Mouse (Mus musculus): ENCODE results near the gene Disp2. TPM values are rescaled to one million over a fixed set of nuclear protein-coding genes. Genes with fewer than 3 reads are reported as not detected.
A peak's percentile ranks its signal among the peaks of the same experiment; 100 is the strongest.

Gene Disp2
- polyA plus RNA-seq, 1 experiment from 2014 or later, result 0.19 TPM

GRCm38 (mm10) chr2:118754143-118754542 lies 25.4 kb upstream of the Disp2 start:
- no peak overlapping the region for H3K9ac ChIP-seq (ENCODE audit: low read depth, low read length)
- no peak overlapping the region for H3K4me2 ChIP-seq (ENCODE audit: low read depth, low read length)
- no peaks in the 10 kb centered on the region; the same call in 1 of the 2 replicates for H3K27me3 ChIP-seq (ENCODE audit: control insufficient read depth, insufficient read depth, low read depth, low read length)
- no peak for ATAC-seq (ENCODE audit: low read depth)
- no peaks in the 10 kb centered on the region for H3K9me3 ChIP-seq (replicated peaks; ENCODE audit: control insufficient read depth, low read length)
- H3K36me3 ChIP-seq (ENCODE audit: control insufficient read depth, insufficient read depth), result no peaks in the 10 kb centered on the region
- H3K27ac ChIP-seq (ENCODE audit: low read length), result no peak overlapping the region
- H3K4me3 ChIP-seq (ENCODE audit: low read depth, low read length), result no peak overlapping the region
- peaks cover 12% of the 10 kb centered on the region for H3K4me1 ChIP-seq (ENCODE audit: control insufficient read depth, low read depth, low read length)
- 75% methylated on average over 5 of the region's 5 CpGs for WGBS (ENCODE audit: insufficient replicate concordance)

DNA sequence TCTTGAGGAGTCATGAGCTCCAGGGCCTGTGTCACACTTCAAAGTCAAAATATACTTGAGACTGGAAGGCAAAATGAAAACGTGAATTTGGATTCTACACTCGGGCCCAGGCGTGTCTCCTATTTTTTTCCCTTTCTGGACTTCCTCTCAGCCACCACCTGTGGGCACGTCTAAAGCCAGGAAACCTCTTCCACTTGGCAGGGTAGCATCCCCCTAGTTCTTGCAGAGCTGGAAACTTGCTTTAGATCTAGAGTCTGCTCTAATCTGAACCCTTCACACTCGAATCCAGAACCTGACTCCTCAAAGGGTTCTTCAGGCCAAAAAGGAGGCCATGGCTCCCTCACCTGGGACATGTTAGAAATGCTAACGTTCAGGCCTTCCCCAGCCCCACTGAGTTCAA lies 24.1 kb upstream of the Disp2 start:
- Histone ChIP-seq H3K9ac (ENCODE audit: low read depth, low read length) (no peak overlapping the region), H3K4me2 (ENCODE audit: low read depth, low read length) (no peak overlapping the region), H3K36me3 (ENCODE audit: control insufficient read depth, insufficient read depth) (no peaks in the 10 kb centered on the region), H3K27ac (ENCODE audit: low read length) (no peak overlapping the region), H3K4me3 (ENCODE audit: low read depth, low read length) (no peak overlapping the region), H3K27me3 (ENCODE audit: control insufficient read depth, insufficient read depth, low read depth, low read length) (no peaks in the 10 kb centered on the region; the same call in 1 of the 2 replicates), H3K9me3 (replicated peaks; ENCODE audit: control insufficient read depth, low read length) (no peaks in the 10 kb centered on the region), H3K4me1 (ENCODE audit: control insufficient read depth, low read depth, low read length) (peaks cover 18% of the 10 kb centered on the region)
- 59% methylated on average over 6 of the region's 6 CpGs for WGBS (ENCODE audit: insufficient replicate concordance)
- no peak for ATAC-seq (ENCODE audit: low read depth)

GRCm38 (mm10) chr2:118756103-118756502 lies 23.4 kb upstream of the Disp2 start:
- Histone ChIP-seq H3K4me1 (ENCODE audit: control insufficient read depth, low read depth, low read length) (peaks cover 18% of the 10 kb centered on the region), H3K27ac (ENCODE audit: low read length) (no peak overlapping the region), H3K9me3 (replicated peaks; ENCODE audit: control insufficient read depth, low read length) (no peaks in the 10 kb centered on the region), H3K9ac (ENCODE audit: low read depth, low read length) (no peak overlapping the region), H3K36me3 (ENCODE audit: control insufficient read depth, insufficient read depth) (no peaks in the 10 kb centered on the region), H3K27me3 (ENCODE audit: control insufficient read depth, insufficient read depth, low read depth, low read length) (no peaks in the 10 kb centered on the region; the same call in 1 of the 2 replicates), H3K4me3 (ENCODE audit: low read depth, low read length) (no peak overlapping the region), H3K4me2 (ENCODE audit: low read depth, low read length) (no peak overlapping the region)
- peak; percentile 6; the same call in 1 of the 2 replicates for ATAC-seq (ENCODE audit: low read depth)
- 49% methylated on average over 4 of the region's 4 CpGs for WGBS (ENCODE audit: insufficient replicate concordance)

DNA sequence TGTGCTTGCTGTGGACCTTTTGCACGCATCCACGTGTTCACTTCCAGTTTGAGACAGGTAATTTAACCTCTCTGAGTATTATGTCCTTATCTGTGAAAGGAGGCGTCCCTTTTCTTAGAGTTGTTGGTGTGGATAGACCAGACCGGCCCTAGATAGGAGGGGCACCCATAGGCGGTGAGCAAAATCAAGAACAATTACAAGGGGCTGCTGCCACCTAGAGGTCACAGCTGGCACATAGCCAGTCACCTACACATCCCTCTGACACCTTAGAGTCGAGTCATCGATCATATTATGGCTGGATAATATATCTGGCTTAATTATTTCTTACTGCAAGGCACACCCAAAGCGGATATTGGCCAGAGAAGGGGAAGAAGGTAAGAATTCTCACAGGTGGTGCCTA lies 19.7 kb upstream of the Disp2 start:
- H3K27ac ChIP-seq (ENCODE audit: low read length), result no peak overlapping the region
- WGBS (ENCODE audit: insufficient replicate concordance), result 5% methylated on average over 8 of the region's 8 CpGs
- no peaks in the 10 kb centered on the region for H3K36me3 ChIP-seq (ENCODE audit: control insufficient read depth, insufficient read depth)
- H3K9ac ChIP-seq (ENCODE audit: low read depth, low read length), result no peak overlapping the region
- peaks cover 25% of the 10 kb centered on the region for H3K4me1 ChIP-seq (ENCODE audit: control insufficient read depth, low read depth, low read length)
- H3K4me3 ChIP-seq (ENCODE audit: low read depth, low read length), result no peak overlapping the region
- peak; percentile 56 for ATAC-seq (ENCODE audit: low read depth)
- no peaks in the 10 kb centered on the region; the same call in 1 of the 2 replicates for H3K27me3 ChIP-seq (ENCODE audit: control insufficient read depth, insufficient read depth, low read depth, low read length)
- H3K4me2 ChIP-seq (ENCODE audit: low read depth, low read length), result no peak overlapping the region
- H3K9me3 ChIP-seq (replicated peaks; ENCODE audit: control insufficient read depth, low read length), result no peaks in the 10 kb centered on the region

DNA sequence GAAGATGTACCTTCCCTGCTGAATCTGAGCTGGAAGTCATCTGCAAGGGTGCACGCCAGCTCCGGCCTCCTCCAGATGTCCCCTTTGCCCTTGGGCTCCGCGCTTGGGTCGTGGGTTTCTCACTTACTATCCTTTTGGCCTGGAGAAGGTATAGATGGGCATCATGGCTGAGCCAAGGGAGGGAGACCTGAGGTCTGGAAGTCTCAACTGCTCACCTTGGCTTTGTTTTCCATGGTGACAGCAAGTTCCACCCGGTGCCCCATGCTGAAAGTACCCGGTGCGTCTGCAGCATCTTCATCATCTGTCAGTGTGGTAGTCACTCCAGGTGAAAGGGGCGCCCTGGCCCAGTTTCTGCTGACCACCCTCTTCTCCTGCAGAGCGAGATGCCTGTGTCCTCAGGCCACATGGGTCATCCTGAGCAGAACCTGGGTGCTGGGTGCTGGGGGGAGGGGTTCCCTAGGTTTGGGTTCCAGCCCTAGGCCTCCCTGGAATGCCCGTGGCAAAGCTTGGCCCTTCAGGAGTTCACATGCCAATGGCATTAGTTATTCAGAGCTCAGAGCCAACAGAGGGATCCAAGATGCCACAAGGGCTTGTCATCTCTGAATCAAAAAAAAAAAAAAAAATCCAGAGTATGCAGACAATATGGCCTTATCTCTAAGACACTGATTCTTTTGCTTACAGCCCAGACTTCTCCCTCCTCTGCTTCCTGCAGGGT lies 19.1 kb upstream of the Disp2 start:
- H3K9me3 ChIP-seq (replicated peaks; ENCODE audit: control insufficient read depth, low read length), result no peaks in the 10 kb centered on the region
- no peak for ATAC-seq (ENCODE audit: low read depth)
- H3K9ac ChIP-seq (ENCODE audit: low read depth, low read length), result no peak overlapping the region
- WGBS (ENCODE audit: insufficient replicate concordance), result 78% methylated on average over 11 of the region's 11 CpGs
- no peaks in the 10 kb centered on the region; the same call in 1 of the 2 replicates for H3K27me3 ChIP-seq (ENCODE audit: control insufficient read depth, insufficient read depth, low read depth, low read length)
- H3K36me3 ChIP-seq (ENCODE audit: control insufficient read depth, insufficient read depth), result no peaks in the 10 kb centered on the region
- peaks cover 25% of the 10 kb centered on the region for H3K4me1 ChIP-seq (ENCODE audit: control insufficient read depth, low read depth, low read length)
- H3K4me3 ChIP-seq (ENCODE audit: low read depth, low read length), result no peak overlapping the region
- H3K27ac ChIP-seq (ENCODE audit: low read length), result no peak overlapping the region
- H3K4me2 ChIP-seq (ENCODE audit: low read depth, low read length), result no peak overlapping the region

DNA sequence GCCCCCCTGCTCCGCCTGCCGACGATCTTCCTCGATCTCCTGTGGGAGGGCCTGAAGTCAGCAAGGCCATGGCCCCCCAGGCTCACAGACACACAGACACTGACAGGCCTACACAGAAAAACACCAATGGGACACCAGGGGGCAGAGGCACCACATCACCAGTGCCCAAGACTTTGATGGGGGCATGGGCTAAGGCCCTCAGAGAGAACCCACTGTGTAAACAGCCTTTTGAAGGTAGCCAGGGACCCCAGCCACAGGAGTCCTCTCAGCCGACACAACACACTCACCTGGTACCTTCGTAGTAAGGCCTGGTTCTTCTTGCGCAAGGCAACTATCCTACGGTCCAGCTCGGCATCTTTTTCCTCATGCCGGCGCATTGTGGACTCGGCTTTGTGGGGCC lies 18.2 kb upstream of the Disp2 start:
- Histone ChIP-seq H3K4me1 (ENCODE audit: control insufficient read depth, low read depth, low read length) (peaks cover 25% of the 10 kb centered on the region), H3K36me3 (ENCODE audit: control insufficient read depth, insufficient read depth) (no peaks in the 10 kb centered on the region), H3K27ac (ENCODE audit: low read length) (no peak overlapping the region), H3K4me3 (ENCODE audit: low read depth, low read length) (no peak overlapping the region), H3K9ac (ENCODE audit: low read depth, low read length) (no peak overlapping the region), H3K9me3 (replicated peaks; ENCODE audit: control insufficient read depth, low read length) (no peaks in the 10 kb centered on the region), H3K27me3 (ENCODE audit: control insufficient read depth, insufficient read depth, low read depth, low read length) (no peaks in the 10 kb centered on the region; the same call in 1 of the 2 replicates), H3K4me2 (ENCODE audit: low read depth, low read length) (no peak overlapping the region)
- WGBS (ENCODE audit: insufficient replicate concordance), result 84% methylated on average over 12 of the region's 12 CpGs
- no peak for ATAC-seq (ENCODE audit: low read depth)

DNA sequence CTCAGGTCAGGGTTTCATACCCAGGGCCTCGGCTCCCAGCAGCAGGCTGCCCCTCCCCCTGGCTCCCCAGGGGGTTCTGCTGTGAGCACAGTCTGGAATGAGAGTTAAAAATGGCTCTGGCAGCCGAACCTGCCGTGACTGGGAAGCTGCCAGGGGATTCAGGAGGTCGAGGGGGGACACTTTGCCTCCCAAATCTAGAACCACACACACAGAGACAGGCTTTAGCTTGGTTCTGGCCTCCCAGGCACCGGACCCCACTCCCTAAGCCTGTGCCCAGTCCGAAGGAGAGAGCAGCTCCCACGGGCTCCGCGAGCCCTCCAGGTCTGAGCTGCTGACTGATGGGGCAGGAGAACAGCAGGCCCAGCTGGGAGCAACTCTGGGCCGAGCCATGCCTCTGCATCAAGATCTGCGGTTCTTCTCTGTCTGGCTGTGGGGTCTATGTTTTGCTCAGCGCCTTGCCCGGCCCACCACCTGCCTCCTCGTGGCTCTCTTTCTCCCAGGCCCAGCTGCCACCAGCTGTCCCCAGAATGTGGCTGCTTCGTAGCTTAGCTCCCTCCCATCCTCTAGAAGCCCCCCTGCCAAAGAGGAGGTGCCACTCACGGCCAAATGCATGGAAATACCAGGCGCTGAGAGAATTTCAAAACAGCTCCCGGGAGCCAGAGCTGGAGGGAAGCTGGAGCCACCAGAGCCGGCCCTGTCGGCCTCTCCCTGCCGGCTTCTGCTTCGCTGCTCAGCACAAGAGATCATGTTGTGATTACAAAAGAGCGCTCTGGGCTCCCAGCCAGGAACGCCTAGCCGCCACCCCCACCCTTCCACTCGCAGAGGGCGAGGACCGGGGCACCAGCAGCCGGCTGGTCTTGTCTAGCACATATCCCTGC lies 17.4 kb upstream of the Disp2 start, which contains the start of gene Ccdc9b:
TSS of gene Ccdc9b (minus strand) at position 756 of the 878 bp plus-strand sequence.
- Histone ChIP-seq H3K4me2 (ENCODE audit: low read depth, low read length) (peak within 1 kb of the TSS; percentile 70), H3K27me3 (ENCODE audit: control insufficient read depth, insufficient read depth, low read depth, low read length) (no peaks in the 10 kb centered on the region; the same call in 1 of the 2 replicates), H3K9me3 (replicated peaks; ENCODE audit: control insufficient read depth, low read length) (no peaks in the 10 kb centered on the region), H3K9ac (ENCODE audit: low read depth, low read length) (peak within 1 kb of the TSS; percentile 49), H3K36me3 (ENCODE audit: control insufficient read depth, insufficient read depth) (no peaks in the 10 kb centered on the region), H3K4me1 (ENCODE audit: control insufficient read depth, low read depth, low read length) (peaks cover 25% of the 10 kb centered on the region), H3K27ac (ENCODE audit: low read length) (peak within 1 kb of the TSS; percentile 64), H3K4me3 (ENCODE audit: low read depth, low read length) (peak within 1 kb of the TSS; percentile 47)
- ATAC-seq (ENCODE audit: low read depth), result peak; percentile 83
- WGBS (ENCODE audit: insufficient replicate concordance), result 23% methylated on average over 29 of the region's 29 CpGs

GRCm38 (mm10) chr2:118762784-118763148 lies 16.8 kb upstream of the Disp2 start:
- Histone ChIP-seq H3K4me1 (ENCODE audit: control insufficient read depth, low read depth, low read length) (peaks cover 25% of the 10 kb centered on the region), H3K36me3 (ENCODE audit: control insufficient read depth, insufficient read depth) (no peaks in the 10 kb centered on the region), H3K27ac (ENCODE audit: low read length) (peak overlapping the region; percentile 64), H3K9me3 (replicated peaks; ENCODE audit: control insufficient read depth, low read length) (no peaks in the 10 kb centered on the region), H3K27me3 (ENCODE audit: control insufficient read depth, insufficient read depth, low read depth, low read length) (no peaks in the 10 kb centered on the region; the same call in 1 of the 2 replicates), H3K9ac (ENCODE audit: low read depth, low read length) (peak overlapping the region; percentile 49; the same call in 1 of the 2 replicates), H3K4me2 (ENCODE audit: low read depth, low read length) (peak overlapping the region; percentile 70), H3K4me3 (ENCODE audit: low read depth, low read length) (peak overlapping the region; percentile 47)
- ATAC-seq (ENCODE audit: low read depth), result peak; percentile 44
- WGBS (ENCODE audit: insufficient replicate concordance), result 13% methylated on average over 10 of the region's 10 CpGs

Measured in liver, embryonic 16.5 days (tissue).